Mouse (Mus musculus) ES-Bruce4 (cell line): Measurements from ENCODE around the gene Eepd1.

ENCODE experiments used
- CTCF ChIP-seq: IDR thresholded peaks from one replicate; pipeline ENCODE4 v1.8.1; 2011; ENCODE audit warnings: low read depth, low read length
- EP300 ChIP-seq: IDR thresholded peaks from 2 replicates; pipeline ENCODE4 v1.6.1; 2011; ENCODE audit warnings: low read depth, low read length; ENCODE audit not compliant: insufficient read depth

DNA sequence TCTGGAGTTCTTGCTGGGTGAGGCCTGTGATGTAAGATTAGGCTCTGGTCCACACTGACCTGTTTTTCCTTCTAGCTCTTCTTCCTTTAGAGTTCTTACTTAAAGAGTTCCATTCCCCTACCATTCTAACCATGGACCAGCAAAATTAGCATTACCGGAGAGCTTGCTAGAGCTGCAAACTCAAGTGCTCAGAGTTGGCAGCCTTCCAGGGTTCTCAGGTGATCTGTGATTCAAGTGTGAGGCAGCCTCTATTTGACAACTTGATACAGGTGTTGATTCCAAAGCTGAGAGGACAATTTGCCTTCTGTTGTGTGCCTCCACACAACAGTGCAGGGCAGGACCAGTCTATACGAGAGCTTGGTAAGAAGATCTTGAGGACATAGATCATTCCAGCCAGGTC, 31.7 kb downstream of the Eepd1 start:
- no peak for TF ChIP-seq CTCF
- TF ChIP-seq EP300, result no peak
